Mouse (Mus musculus): ENCODE results near the gene Tmeff1.

DNA sequence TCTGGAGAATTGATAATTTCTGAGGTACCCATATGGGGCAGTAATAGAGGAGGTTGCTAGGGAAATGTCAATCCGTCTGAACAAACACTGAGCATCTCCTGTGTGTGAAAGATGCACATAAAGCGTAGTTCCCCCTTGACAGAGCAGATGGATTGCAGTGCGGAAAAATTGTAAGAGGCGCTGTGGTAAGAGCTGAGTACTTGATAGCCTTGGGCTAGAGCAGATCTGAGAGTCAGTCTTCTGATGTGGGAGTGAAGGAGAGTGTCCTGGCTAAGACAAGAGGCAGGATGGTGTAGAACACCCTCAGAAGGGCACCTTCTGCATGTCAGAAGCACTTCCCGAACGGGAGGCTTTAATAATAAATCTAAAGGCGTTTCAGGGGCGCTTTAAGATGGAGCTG, 40.8 kb upstream of the Tmeff1 start:
- TF ChIP-seq POLR2A (IDR thresholded peaks at IDR 0.05; ENCODE audit: control insufficient read depth, low read depth, low read length) (no peak), CTCF (IDR thresholded peaks at IDR 0.05; ENCODE audit: control insufficient read depth, insufficient read depth, insufficient replicate concordance, low read depth, low read length) (no peak)
